Mouse (Mus musculus) small intestine, adult 2 months (tissue): Measurements from ENCODE around the gene Psmd12.

Experiments
- CTCF ChIP-seq: fragments of 200-500 bp; IDR thresholded peaks from 2 replicates; pipeline ENCODE4 v1.5.1; 2012; ENCODE audit warnings: low read depth, mild to moderate bottlenecking, control low read depth, inconsistent platforms, low read length, moderate library complexity, mixed read lengths; ENCODE audit not compliant: insufficient replicate concordance, insufficient read length; ENCODE audit errors: extremely low read depth
- POLR2A ChIP-seq: fragments of 200-500 bp; IDR thresholded peaks from 2 replicates; pipeline ENCODE4 v1.6.1; 2012; ENCODE audit warnings: low read depth, mild to moderate bottlenecking, control low read depth, inconsistent platforms, low read length, moderate library complexity

- TF ChIP-seq CTCF, result no peak
- no peak for TF ChIP-seq POLR2A
Observed at GRCm38 (mm10) chr11:107452053-107452452, 27.2 kb upstream of the Psmd12 start.
